Mouse (Mus musculus): ENCODE measurements around the gene Rbm20.

GRCm38 (mm10) chr19:53914950-53915349, 237.8 kb downstream of the Rbm20 start:
- TF ChIP-seq CTCF (IDR thresholded peaks at IDR 0.05; ENCODE audit: low read depth, low read length) (no peak), POLR2A (IDR thresholded peaks at IDR 0.05; ENCODE audit: insufficient read depth, low read length) (no peak)
